Mouse (Mus musculus): ENCODE measurements at regions not wholly inside any gene's neighbourhood (a gene's known extent, or its start where the extent isn't known, plus 50 kb on each side); places are given as distances from the start of the nearest gene placed in this dataset.

DNA sequence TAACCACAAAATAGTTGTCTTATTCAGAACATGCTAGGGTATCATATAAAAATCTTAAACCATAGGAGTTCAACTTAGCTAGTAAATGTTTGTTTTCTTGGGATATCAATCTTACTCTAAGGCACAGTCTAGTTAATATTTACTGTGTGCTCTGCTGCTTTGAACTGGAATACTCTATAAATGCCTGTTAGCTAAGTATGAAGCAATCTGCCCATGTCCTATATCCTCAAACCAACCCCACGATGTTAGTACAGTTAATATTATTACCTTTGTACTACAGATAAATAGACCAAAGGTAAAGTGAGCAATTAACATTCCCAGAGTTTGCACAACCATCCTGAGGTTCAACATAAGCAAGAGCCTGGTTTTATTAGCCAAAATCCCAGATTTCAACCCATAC lies 145.7 kb upstream of the Ednrb start:
- Histone ChIP-seq H3K9ac (ENCODE audit: low read depth, poor library complexity, severe bottlenecking) (no peak overlapping the region), H3K36me3 (ENCODE audit: control insufficient read depth, insufficient read depth, low read length, poor library complexity, severe bottlenecking) (no peaks in the 10 kb centered on the region), H3K27me3 (ENCODE audit: control insufficient read depth, insufficient read depth, low read length, poor library complexity, severe bottlenecking) (no peaks in the 10 kb centered on the region)

DNA sequence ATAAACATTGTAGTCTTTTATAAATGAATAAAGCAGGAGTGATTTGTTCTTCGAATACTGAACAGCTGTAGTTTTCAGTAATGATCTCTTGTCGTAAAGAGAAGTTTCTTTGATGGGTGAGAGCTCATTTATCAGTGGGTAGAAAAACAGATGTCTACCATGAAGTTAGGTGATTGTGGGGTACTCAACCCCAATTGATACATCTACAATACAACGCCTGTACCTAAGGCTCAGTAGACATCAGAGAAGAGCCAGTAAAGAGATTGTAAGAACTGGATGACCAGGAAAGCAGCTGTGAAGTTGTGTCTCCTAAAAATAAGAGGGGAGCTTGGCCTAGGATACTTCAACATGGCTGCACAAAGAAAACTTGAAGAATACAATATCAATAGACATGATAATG lies 143.1 kb upstream of the Ednrb start:
- no peaks in the 10 kb centered on the region for H3K27me3 ChIP-seq (ENCODE audit: control insufficient read depth, insufficient read depth, low read length, poor library complexity, severe bottlenecking)
- no peaks in the 10 kb centered on the region for H3K9me3 ChIP-seq (replicated peaks; ENCODE audit: control insufficient read depth, insufficient read depth, low read length, poor library complexity, severe bottlenecking)

More for the DNA sequence above, 145.7 kb upstream of the Ednrb start:
- Histone ChIP-seq H3K4me1 (ENCODE audit: control insufficient read depth, insufficient read depth, low read length) (no peaks in the 10 kb centered on the region), H3K9me3 (replicated peaks; ENCODE audit: control insufficient read depth, insufficient read depth, low read length, poor library complexity, severe bottlenecking) (no peaks in the 10 kb centered on the region), H3K4me3 (ENCODE audit: low read depth, low read length) (no peak overlapping the region), H3K27ac (ENCODE audit: insufficient read depth, low read length) (no peak overlapping the region)
- TF ChIP-seq POLR2A (IDR thresholded peaks at IDR 0.05; ENCODE audit: insufficient read depth, low read length): no peak
- no peak for TF ChIP-seq CTCF (IDR thresholded peaks at IDR 0.05; ENCODE audit: low read depth, low read length)
- no peak for TF ChIP-seq EP300 (IDR thresholded peaks at IDR 0.05; ENCODE audit: insufficient read depth, low read depth, low read length)

DNA sequence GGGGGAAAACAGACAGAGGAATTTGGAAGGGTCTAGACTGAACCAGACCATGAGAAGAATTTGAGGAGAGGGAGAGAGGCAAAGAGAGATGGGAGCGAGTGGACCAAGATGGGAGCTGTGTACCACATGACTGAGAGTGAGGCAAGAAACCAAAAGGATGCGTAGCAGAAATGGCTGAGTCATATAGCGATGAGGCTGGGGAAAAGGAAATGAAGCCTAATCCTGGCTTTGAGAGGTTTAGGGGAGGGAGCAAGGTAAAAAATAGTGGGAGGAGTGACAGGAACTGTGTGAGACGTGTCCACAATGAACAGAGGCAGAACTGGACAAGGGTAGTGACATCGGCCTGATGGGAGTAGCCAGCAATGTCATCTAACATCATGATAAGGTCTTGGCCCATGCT lies 140.1 kb upstream of the Ednrb start:
- no peak for TF ChIP-seq POLR2A (IDR thresholded peaks at IDR 0.05; ENCODE audit: insufficient read depth, low read length)
- TF ChIP-seq CTCF (IDR thresholded peaks at IDR 0.05; ENCODE audit: low read depth, low read length): no peak
- no peak for TF ChIP-seq EP300 (IDR thresholded peaks at IDR 0.05; ENCODE audit: insufficient read depth, low read depth, low read length)
- H3K36me3 ChIP-seq (ENCODE audit: control insufficient read depth, insufficient read depth, low read length, poor library complexity, severe bottlenecking): no peaks in the 10 kb centered on the region
- H3K9ac ChIP-seq (ENCODE audit: low read depth, poor library complexity, severe bottlenecking): no peak overlapping the region
- no peak overlapping the region for H3K27ac ChIP-seq (ENCODE audit: insufficient read depth, low read length)
- no peak overlapping the region for H3K4me3 ChIP-seq (ENCODE audit: low read depth, low read length)
- H3K27me3 ChIP-seq (ENCODE audit: control insufficient read depth, insufficient read depth, low read length, poor library complexity, severe bottlenecking): no peaks in the 10 kb centered on the region
- no peaks in the 10 kb centered on the region for H3K4me1 ChIP-seq (ENCODE audit: control insufficient read depth, insufficient read depth, low read length)
- no peaks in the 10 kb centered on the region for H3K9me3 ChIP-seq (replicated peaks; ENCODE audit: control insufficient read depth, insufficient read depth, low read length, poor library complexity, severe bottlenecking)

More for the DNA sequence above, 143.1 kb upstream of the Ednrb start:
- no peaks in the 10 kb centered on the region for H3K36me3 ChIP-seq (ENCODE audit: control insufficient read depth, insufficient read depth, low read length, poor library complexity, severe bottlenecking)
- no peak for TF ChIP-seq EP300 (IDR thresholded peaks at IDR 0.05; ENCODE audit: insufficient read depth, low read depth, low read length)
- no peak for TF ChIP-seq POLR2A (IDR thresholded peaks at IDR 0.05; ENCODE audit: insufficient read depth, low read length)
- TF ChIP-seq CTCF (IDR thresholded peaks at IDR 0.05; ENCODE audit: low read depth, low read length): no peak
- no peak overlapping the region for H3K9ac ChIP-seq (ENCODE audit: low read depth, poor library complexity, severe bottlenecking)
- H3K4me3 ChIP-seq (ENCODE audit: low read depth, low read length): no peak overlapping the region
- H3K27ac ChIP-seq (ENCODE audit: insufficient read depth, low read length): no peak overlapping the region
- H3K4me1 ChIP-seq (ENCODE audit: control insufficient read depth, insufficient read depth, low read length): no peaks in the 10 kb centered on the region

DNA sequence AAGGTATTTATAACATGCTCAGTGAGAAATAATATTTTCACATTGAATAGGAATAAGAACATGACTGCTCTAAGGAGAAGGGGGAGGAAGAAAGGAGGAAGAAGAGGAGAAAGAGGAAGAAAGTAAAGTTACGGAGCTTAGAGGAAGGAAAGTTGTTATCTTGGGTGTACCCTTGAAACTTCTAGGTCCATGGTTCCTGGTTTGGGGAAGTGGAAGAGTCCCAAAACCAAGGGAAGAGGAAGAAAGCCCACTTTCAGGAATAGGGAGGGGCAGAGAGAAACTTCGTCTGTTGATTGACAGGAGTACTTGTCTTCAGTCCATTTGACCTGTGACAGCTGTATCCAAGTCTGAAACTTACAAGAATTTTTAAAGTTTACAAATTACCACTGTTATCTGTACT lies 134.6 kb upstream of the Ednrb start:
- Histone ChIP-seq H3K27ac (ENCODE audit: insufficient read depth, low read length) (no peak overlapping the region), H3K4me1 (ENCODE audit: control insufficient read depth, insufficient read depth, low read length) (no peaks in the 10 kb centered on the region), H3K4me3 (ENCODE audit: low read depth, low read length) (no peak overlapping the region), H3K27me3 (ENCODE audit: control insufficient read depth, insufficient read depth, low read length, poor library complexity, severe bottlenecking) (no peaks in the 10 kb centered on the region), H3K9ac (ENCODE audit: low read depth, poor library complexity, severe bottlenecking) (no peak overlapping the region), H3K9me3 (replicated peaks; ENCODE audit: control insufficient read depth, insufficient read depth, low read length, poor library complexity, severe bottlenecking) (no peaks in the 10 kb centered on the region), H3K36me3 (ENCODE audit: control insufficient read depth, insufficient read depth, low read length, poor library complexity, severe bottlenecking) (no peaks in the 10 kb centered on the region)
- TF ChIP-seq CTCF (IDR thresholded peaks at IDR 0.05; ENCODE audit: low read depth, low read length) (no peak), POLR2A (IDR thresholded peaks at IDR 0.05; ENCODE audit: insufficient read depth, low read length) (no peak), EP300 (IDR thresholded peaks at IDR 0.05; ENCODE audit: insufficient read depth, low read depth, low read length) (no peak)

DNA sequence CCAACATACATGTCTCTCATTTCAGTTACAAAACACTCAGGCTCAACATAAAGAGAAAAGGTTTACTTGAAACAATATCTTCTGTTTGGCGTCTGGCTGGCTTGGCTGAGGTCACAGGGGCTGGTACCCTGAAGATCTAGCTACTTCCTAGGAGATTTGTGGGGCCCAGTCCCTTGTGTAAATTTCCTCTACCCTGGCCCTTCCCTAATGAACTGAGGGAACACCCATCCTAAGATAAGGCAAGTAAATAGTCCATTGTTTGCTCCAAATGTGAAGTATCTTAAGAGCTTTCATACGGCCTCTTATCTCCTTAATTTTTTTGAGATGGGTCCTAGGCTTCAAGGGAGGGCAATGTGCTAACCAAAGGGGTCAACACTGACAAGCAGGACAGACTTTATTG lies 133.6 kb upstream of the Ednrb start:
- no peaks in the 10 kb centered on the region for H3K4me1 ChIP-seq (ENCODE audit: control insufficient read depth, insufficient read depth, low read length)
- H3K4me3 ChIP-seq (ENCODE audit: low read depth, low read length): no peak overlapping the region
- no peak for TF ChIP-seq POLR2A (IDR thresholded peaks at IDR 0.05; ENCODE audit: insufficient read depth, low read length)
- TF ChIP-seq EP300 (IDR thresholded peaks at IDR 0.05; ENCODE audit: insufficient read depth, low read depth, low read length): no peak
- no peak for TF ChIP-seq CTCF (IDR thresholded peaks at IDR 0.05; ENCODE audit: low read depth, low read length)
- no peaks in the 10 kb centered on the region for H3K9me3 ChIP-seq (replicated peaks; ENCODE audit: control insufficient read depth, insufficient read depth, low read length, poor library complexity, severe bottlenecking)
- H3K36me3 ChIP-seq (ENCODE audit: control insufficient read depth, insufficient read depth, low read length, poor library complexity, severe bottlenecking): no peaks in the 10 kb centered on the region
- H3K27me3 ChIP-seq (ENCODE audit: control insufficient read depth, insufficient read depth, low read length, poor library complexity, severe bottlenecking): no peaks in the 10 kb centered on the region
- H3K9ac ChIP-seq (ENCODE audit: low read depth, poor library complexity, severe bottlenecking): no peak overlapping the region
- H3K27ac ChIP-seq (ENCODE audit: insufficient read depth, low read length): no peak overlapping the region

DNA sequence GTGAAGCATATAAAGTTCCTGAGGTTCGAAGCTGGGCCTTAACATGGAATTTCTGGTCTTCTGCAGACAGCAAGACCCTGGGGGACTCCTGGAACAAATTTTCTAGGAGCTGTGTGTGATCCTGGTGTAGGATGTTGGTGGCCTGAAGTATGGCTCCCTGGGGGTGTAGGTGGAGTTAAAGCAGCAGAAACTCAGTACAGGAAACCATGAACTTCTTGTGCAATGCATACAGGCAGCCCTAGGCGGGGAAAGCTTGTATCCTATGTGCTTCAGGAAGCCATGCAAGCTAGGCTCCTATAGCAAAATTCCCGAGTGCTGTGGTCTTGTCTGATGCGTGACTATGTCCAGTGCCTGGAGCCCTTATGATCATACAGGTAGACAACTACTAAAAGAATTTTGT lies 129.8 kb upstream of the Ednrb start:
- no peak overlapping the region for H3K27ac ChIP-seq (ENCODE audit: insufficient read depth, low read length)

More for the DNA sequence above, 129.8 kb upstream of the Ednrb start:
- no peak overlapping the region for H3K9ac ChIP-seq (ENCODE audit: low read depth, poor library complexity, severe bottlenecking)
- no peak overlapping the region for H3K4me3 ChIP-seq (ENCODE audit: low read depth, low read length)
- H3K36me3 ChIP-seq (ENCODE audit: control insufficient read depth, insufficient read depth, low read length, poor library complexity, severe bottlenecking): no peaks in the 10 kb centered on the region
- no peaks in the 10 kb centered on the region for H3K9me3 ChIP-seq (replicated peaks; ENCODE audit: control insufficient read depth, insufficient read depth, low read length, poor library complexity, severe bottlenecking)
- H3K4me1 ChIP-seq (ENCODE audit: control insufficient read depth, insufficient read depth, low read length): no peaks in the 10 kb centered on the region
- TF ChIP-seq POLR2A (IDR thresholded peaks at IDR 0.05; ENCODE audit: insufficient read depth, low read length): no peak
- TF ChIP-seq EP300 (IDR thresholded peaks at IDR 0.05; ENCODE audit: insufficient read depth, low read depth, low read length): no peak
- no peak for TF ChIP-seq CTCF (IDR thresholded peaks at IDR 0.05; ENCODE audit: low read depth, low read length)
- no peaks in the 10 kb centered on the region for H3K27me3 ChIP-seq (ENCODE audit: control insufficient read depth, insufficient read depth, low read length, poor library complexity, severe bottlenecking)
